Mouse (Mus musculus) embryo, embryonic 9.5 days (tissue): ENCODE data around the gene Sel1l.

Experiments used
- DNase-seq: peaks from one replicate; pipeline ENCODE4 v3.0.0-alpha.2; 2017; ENCODE audit errors: extremely low spot score

Sel1l gene

DNA sequence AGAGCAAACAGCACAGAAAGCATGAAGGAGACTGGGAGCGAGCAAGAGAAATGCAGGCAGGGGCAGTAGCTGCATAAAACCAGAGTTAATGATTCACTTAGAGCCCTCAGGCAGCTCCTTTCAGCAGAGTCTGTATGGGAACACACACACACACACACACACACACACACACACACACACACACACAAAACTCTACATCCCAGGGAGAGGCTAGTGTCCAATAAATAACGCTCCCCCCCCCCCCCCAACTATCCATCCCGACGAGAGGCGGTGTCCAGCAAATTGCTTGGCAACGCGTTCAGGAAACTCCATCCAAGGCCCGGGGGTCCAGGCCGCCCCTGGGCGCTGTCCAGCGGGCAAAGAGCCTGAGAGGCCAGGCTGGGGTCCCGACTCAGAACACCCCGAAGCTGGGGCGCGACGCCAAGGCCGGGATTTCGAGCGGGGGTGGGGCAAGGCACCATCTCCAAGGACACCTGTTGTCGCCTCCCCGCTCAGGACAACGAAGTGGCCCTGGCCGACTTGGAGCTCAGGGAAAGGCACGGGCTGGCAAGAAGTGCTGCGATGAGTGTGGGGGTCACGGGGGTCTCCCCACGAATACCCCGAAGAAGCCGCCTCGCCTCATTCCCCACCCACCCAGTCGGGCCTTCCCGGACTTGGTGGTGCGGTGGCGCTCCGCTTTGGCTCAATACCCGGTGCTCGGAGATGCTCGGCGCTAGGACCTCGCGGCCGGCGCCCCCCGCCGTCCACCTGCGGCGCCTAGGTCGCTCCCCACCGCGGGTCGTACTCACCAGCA, 70.5 kb downstream of the Sel1l start:
- peak; percentile 67 for DNase-seq

DNA sequence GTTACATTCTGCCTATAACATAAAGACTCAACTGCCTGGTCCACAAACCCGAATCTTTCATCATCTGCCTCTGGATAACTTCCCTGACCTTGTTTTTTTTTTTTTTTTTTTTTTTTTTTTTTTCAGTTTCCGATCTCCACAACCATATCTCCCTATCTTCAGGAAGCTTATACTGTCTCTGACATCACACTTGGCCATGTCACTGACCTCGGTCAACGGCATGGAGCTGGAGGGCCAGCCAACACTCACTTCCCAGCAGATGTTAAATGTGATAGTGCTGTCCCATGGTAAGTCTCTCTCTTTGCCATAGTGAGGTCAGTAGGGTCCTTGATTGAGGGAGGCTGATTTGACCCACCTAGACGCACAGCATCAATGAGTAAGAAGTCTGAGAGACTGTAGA, 72.6 kb downstream of the Sel1l start:
- no peak for DNase-seq

DNA sequence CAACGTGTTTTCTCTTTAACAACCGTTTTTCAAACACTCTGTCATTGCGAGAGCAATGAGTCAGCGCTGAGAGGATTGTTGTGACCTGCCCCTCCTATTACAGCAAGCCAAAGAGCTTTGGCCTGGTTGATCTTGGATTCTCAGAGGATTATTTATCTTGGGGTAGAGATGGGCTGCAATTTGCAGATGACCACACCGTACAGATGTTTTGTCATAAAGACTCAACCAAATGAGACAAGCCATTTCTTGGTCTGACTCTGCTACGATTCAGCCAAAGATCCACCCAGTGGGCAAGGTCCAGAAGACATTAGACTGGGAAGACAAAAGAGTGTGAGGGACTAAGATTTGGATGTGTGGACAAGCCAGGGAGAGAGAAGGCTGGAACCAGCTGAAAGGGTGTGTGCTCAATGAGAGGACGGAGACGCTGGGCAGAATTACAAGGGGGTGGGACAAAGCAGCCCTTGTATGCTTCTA, 74.1 kb downstream of the Sel1l start:
- no peak for DNase-seq

DNA sequence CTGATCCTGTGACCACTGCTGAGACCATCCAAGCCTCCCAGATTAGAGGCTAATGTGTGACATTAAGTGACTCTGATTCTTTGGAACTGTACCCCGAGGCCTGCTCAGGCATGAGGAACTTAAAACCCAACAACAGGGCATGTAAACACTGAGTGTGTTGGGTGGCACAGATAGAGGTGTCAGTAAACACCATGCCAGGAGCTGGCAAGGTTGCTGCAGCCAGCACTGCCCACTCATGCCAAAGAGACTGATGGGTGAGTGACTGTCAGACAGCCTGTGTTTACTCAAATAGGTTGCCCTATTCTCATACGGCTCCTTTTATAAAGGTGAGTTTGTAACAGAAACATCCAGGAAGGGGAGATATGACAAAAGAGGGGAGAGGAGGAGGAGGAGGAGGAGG, 80.1 kb downstream of the Sel1l start:
- no peak for DNase-seq

DNA sequence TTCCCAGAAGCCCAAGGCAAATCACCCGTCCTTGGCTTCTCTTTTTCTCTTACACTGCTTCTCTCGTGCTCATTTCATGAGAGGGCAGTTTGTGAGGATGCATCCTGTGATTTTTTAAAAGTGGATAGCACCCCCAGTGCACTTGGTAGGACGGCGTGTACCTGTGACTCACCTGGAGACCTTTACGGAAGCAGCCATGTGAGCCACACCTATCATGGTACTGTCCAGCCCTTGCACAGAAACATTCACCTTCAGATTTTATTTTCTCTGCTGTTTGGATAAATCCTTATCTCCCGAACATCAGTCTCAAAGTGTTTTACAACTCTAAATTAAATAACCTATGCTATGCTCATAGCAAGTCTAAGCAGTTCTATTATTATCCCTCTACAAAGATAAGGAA, 80.8 kb downstream of the Sel1l start:
- no peak for DNase-seq

DNA sequence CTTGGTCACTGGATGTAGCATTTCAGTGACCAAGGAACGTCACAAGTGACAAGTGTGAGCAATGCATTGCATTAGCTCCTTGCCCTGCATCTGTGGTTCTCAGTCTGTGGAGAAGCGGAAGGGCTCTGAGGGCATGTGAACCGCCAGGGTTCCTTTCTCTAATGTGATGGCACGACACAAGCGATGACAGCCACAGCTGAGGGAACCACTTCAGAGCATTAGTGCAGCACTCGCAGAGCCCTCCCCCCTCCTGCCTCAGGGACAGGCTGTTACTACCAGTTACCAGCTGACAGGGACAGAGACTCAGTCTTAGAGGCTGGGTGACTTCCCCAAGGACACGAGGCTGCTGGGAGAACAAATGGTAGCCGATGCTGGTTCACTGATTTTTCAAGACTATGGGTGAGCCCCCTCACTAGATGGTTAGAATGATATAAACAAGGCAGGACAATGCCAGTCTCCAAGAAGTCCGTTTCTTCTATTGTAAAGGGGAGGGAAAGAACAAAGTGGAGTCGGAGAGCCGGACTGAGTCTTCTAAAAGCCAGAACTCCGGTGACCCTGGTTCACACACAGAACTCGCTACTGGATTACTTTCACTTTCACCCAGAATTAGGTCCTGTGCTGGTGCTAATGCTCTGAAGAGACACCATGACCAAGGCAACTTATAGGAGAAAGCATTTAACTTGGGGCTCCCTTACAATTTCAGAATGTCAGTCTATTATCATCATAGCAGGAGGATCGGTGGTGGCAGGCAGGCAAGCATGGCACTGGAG, 82.4 kb downstream of the Sel1l start:
- DNase-seq, result peak; percentile 50

DNA sequence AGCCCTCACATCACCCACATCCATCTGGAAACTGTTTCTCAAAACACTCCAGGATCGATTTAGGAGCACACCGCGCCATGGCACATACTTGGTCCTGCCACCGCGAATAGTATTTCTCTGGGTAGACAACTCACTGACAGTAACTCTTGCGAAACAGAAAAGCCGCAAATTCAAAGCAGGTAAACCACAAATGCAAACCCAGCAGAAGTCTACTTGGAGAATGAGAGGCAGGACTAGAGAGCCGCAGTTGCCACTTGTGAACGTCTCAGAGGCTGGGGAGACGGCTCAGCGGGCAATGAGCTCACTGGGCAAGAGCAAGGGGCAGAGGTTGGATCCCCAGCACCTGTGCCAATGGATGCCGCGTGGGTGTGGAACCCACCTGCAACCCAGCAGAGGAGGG, 83.5 kb downstream of the Sel1l start:
- no peak for DNase-seq

DNA sequence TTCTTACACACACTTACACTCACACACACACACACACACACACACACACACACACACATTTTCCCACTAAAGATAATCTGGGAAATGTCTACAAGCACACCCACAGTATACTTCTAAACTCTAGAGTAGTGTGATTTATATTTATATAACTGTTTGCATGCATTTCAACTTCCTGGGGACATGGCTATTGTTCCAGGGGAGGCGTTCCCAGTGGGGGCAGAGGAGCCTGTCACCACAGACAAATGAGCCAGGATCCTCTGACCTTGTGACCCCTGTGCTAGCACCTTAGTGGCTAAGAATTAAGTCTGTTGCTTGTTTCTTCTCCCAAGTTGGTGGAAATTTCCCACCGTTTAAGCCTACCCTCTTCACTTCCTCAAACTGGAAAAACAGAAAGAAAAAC, 83.9 kb downstream of the Sel1l start:
- DNase-seq, result no peak

DNA sequence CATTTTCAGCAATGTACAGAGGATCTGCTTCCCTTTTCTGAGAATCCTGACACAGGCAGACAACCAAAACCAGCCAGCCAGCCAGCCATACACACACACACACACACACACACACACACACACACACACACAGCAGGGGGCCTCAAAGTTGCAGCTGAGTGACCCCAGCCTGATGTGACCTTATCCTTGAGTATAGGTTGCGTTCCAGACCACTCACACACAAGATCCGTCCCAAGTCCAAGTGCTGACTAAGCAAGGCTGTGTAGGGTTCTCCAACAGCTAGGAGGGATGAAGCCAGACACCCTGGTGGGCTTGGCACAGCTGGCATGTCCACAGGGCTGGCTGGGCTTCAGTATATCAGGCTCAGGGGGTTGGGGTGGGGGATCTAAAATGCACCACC, 84.5 kb downstream of the Sel1l start:
- DNase-seq, result no peak

DNA sequence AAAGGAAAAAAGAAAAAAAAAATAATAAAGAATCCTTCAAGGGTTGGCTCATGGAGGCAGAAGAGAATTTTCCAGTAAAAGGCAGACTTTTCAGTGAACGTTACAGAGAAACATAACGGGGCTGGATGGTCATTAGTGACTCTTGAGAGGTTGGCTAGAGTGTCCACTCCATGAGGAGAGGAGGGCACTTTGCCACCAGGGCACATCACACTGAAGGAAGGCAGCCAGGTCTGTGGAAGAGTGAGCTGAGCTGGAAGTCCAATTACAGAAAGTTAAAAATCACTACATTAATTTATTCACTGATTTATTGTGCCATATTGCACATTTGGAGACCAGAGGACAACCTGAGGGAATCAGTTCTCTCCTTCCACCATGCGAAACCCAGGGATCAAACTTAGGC, 89.1 kb downstream of the Sel1l start:
- DNase-seq, result no peak

DNA sequence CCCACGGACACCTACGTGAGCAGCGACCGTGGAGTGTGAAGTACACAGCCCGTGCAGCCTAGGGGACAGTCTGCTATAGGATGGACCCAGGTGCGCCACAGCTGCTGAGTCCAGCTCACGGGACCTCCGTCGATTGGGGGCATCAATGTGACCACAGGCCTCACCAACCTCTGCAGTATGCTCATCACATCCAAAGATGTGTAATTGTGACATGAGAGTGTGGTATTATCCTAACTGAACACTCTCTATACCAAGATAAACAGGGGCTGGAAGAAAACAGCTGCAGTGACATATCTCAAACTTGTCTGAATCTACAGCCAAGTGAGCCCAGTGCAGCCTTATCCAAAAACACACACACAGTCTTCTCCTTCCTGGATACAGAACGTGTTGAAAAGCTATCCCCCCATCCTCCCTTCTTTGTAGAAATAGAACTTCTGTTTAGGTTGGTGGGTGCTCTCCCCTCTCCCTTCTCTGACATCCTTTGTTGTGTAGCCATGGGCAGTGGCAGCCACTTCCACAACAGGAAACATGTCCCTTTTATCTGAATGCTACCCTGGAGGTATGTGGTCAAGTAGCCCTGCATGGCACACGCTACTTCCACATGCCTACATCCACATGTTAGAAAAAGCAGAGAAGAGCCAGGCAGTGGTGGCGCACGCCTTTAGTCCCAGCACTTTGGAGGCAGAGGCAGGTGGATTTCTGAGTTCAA, 90.9 kb downstream of the Sel1l start:
- no peak for DNase-seq

DNA sequence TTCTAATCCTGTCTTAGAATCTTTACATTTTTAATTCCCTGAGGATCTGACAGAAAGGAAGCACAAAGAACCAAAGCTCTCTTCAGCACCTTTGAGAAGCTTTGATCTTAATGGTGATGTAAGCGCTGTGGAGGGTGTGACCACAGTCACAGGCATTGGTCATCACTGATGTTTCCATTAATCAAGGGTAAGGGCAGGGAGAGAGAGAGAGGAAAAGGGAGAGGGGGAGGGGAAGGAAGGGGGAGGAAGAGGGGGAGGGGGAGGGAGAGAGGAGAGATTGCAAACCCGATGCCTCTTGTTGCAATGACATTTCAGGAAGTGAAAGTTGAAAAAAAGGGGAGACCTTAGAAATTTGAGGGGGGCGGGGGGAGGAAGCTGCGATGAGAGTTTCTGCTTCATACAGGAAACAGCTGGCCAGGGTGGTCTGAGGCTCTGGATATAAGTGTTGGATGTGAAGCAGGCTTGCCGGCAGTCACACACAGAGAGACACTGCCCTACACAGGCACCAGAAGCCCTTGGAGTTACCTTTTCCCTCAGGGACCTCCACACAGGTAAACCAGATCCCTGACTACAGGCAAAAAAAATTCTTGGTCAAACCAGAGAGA, 92.3 kb downstream of the Sel1l start:
- DNase-seq, result no peak
